Mouse (Mus musculus): Measurements from ENCODE around the gene Clec2d. TPM values are rescaled to one million over a fixed set of nuclear protein-coding genes. Genes with fewer than 3 reads are reported as not detected.
"Not testable (repeated sequence)": the region's sequence is repeated elsewhere in the genome, so short reads cannot be mapped to it uniquely, and the experiment has no call there.

Gene Clec2d
- polyA plus RNA-seq, 1 experiment from 2014 or later = 2.3 TPM

- WGBS (ENCODE audit: insufficient replicate concordance) = 80% methylated on average over 5 of the region's 5 CpGs
- H3K27me3 ChIP-seq (ENCODE audit: insufficient read depth, low read length) = no peaks in the 10 kb centered on the region
- H3K4me2 ChIP-seq (ENCODE audit: low read depth, low read length) = peak overlapping the region; percentile 66; the same call in 1 of the 2 replicates
- ATAC-seq (no peak), DNase-seq (no peak)
- no peak overlapping the region for H3K9ac ChIP-seq (replicated peaks)
- H3K9me3 ChIP-seq (ENCODE audit: low read length) = no peaks in the 10 kb centered on the region
- TF ChIP-seq CTCF (IDR thresholded peaks at IDR 0.05; ENCODE audit: low read depth) = no peak
- no peak for TF ChIP-seq EP300 (IDR thresholded peaks at IDR 0.05; ENCODE audit: low read depth)
- peaks cover 33% of the 10 kb centered on the region for H3K36me3 ChIP-seq (replicated peaks; ENCODE audit: insufficient read depth, low read length)
- peaks cover 11% of the 10 kb centered on the region for H3K4me1 ChIP-seq (ENCODE audit: insufficient read depth)
- H3K27ac ChIP-seq (ENCODE audit: low read depth) = no peak overlapping the region
- H3K4me3 ChIP-seq (ENCODE audit: low read depth, low read length) = peak overlapping the region; percentile 17; the same call in 1 of the 2 replicates
These were observed 4.4 kb downstream of the Clec2d start for GRCm38 (mm10) chr6:129184788-129185187.

GRCm38 (mm10) chr6:129186022-129186421, 5.6 kb downstream of the Clec2d start:
- Histone ChIP-seq H3K27ac (ENCODE audit: low read depth) (no peak overlapping the region), H3K36me3 (replicated peaks; ENCODE audit: insufficient read depth, low read length) (peaks cover 33% of the 10 kb centered on the region), H3K4me1 (ENCODE audit: insufficient read depth) (peaks cover 11% of the 10 kb centered on the region), H3K9ac (replicated peaks) (no peak overlapping the region), H3K4me3 (ENCODE audit: low read depth, low read length) (no peak overlapping the region), H3K9me3 (ENCODE audit: low read length) (no peaks in the 10 kb centered on the region), H3K4me2 (ENCODE audit: low read depth, low read length) (no peak overlapping the region), H3K27me3 (ENCODE audit: insufficient read depth, low read length) (no peaks in the 10 kb centered on the region)
- WGBS (ENCODE audit: insufficient replicate concordance) = 73% methylated on average over 4 of the region's 4 CpGs
- ATAC-seq (no peak), DNase-seq (no peak)
- no peak for TF ChIP-seq EP300 (IDR thresholded peaks at IDR 0.05; ENCODE audit: low read depth)
- no peak for TF ChIP-seq CTCF (IDR thresholded peaks at IDR 0.05; ENCODE audit: low read depth)

GRCm38 (mm10) chr6:129186457-129187199, 6.2 kb downstream of the Clec2d start:
- H3K36me3 ChIP-seq (replicated peaks; ENCODE audit: insufficient read depth, low read length) = peaks cover 33% of the 10 kb centered on the region
- H3K4me2 ChIP-seq (ENCODE audit: low read depth, low read length) = no peak overlapping the region
- H3K4me1 ChIP-seq (ENCODE audit: insufficient read depth) = peaks cover 11% of the 10 kb centered on the region
- H3K9ac ChIP-seq (replicated peaks) = no peak overlapping the region
- H3K27ac ChIP-seq (ENCODE audit: low read depth) = no peak overlapping the region
- DNase-seq = no peak
- no peak overlapping the region for H3K4me3 ChIP-seq (ENCODE audit: low read depth, low read length)
- WGBS (ENCODE audit: insufficient replicate concordance) = 87% methylated on average over 5 of the region's 5 CpGs
- no peaks in the 10 kb centered on the region for H3K27me3 ChIP-seq (ENCODE audit: insufficient read depth, low read length)
- H3K9me3 ChIP-seq (ENCODE audit: low read length) = no peaks in the 10 kb centered on the region
- ATAC-seq = peak; percentile 29; the same call in 1 of the 2 replicates
- TF ChIP-seq CTCF (IDR thresholded peaks at IDR 0.05; ENCODE audit: low read depth) (no peak), EP300 (IDR thresholded peaks at IDR 0.05; ENCODE audit: low read depth) (no peak)

- Histone ChIP-seq H3K4me1 (ENCODE audit: insufficient read depth) (peaks cover 11% of the 10 kb centered on the region), H3K9me3 (ENCODE audit: low read length) (no peaks in the 10 kb centered on the region), H3K27ac (ENCODE audit: low read depth) (no peak overlapping the region), H3K4me3 (ENCODE audit: low read depth, low read length) (no peak overlapping the region), H3K9ac (replicated peaks) (no peak overlapping the region), H3K4me2 (ENCODE audit: low read depth, low read length) (no peak overlapping the region), H3K27me3 (ENCODE audit: insufficient read depth, low read length) (no peaks in the 10 kb centered on the region), H3K36me3 (replicated peaks; ENCODE audit: insufficient read depth, low read length) (peaks cover 33% of the 10 kb centered on the region)
- no peak; the same call in 1 of the 2 replicates for ATAC-seq
- TF ChIP-seq CTCF (IDR thresholded peaks at IDR 0.05; ENCODE audit: low read depth) (no peak), EP300 (IDR thresholded peaks at IDR 0.05; ENCODE audit: low read depth) (no peak)
- DNase-seq = no peak
These were observed 6.8 kb downstream of the Clec2d start for GRCm38 (mm10) chr6:129187200-129187651.

- H3K27ac ChIP-seq (ENCODE audit: low read depth); DNase-seq; H3K9me3 ChIP-seq (ENCODE audit: low read length); H3K4me3 ChIP-seq (ENCODE audit: low read depth, low read length); ATAC-seq; H3K9ac ChIP-seq (replicated peaks); H3K27me3 ChIP-seq (ENCODE audit: insufficient read depth, low read length); H3K4me2 ChIP-seq (ENCODE audit: low read depth, low read length): not testable (repeated sequence)
- 0 out of 2 replicates have a peak, but pooled peaks have one; percentile 19 for TF ChIP-seq EP300 (IDR thresholded peaks at IDR 0.05; ENCODE audit: low read depth)
- Histone ChIP-seq H3K36me3 (replicated peaks; ENCODE audit: insufficient read depth, low read length) (peaks cover 31% of the 10 kb centered on the region), H3K4me1 (ENCODE audit: insufficient read depth) (peaks cover 11% of the 10 kb centered on the region)
- 87% methylated on average over 3 of the region's 3 CpGs for WGBS (ENCODE audit: insufficient replicate concordance)
These were observed 7.4 kb downstream of the Clec2d start for GRCm38 (mm10) chr6:129187816-129188215.

GRCm38 (mm10) chr6:129193431-129193830, 13.0 kb downstream of the Clec2d start:
- Histone ChIP-seq H3K36me3 (replicated peaks; ENCODE audit: insufficient read depth, low read length) (no peaks in the 10 kb centered on the region), H3K27me3 (ENCODE audit: insufficient read depth, low read length) (no peaks in the 10 kb centered on the region), H3K4me3 (ENCODE audit: low read depth, low read length) (no peak overlapping the region), H3K27ac (ENCODE audit: low read depth) (no peak overlapping the region), H3K4me2 (ENCODE audit: low read depth, low read length) (no peak overlapping the region), H3K4me1 (ENCODE audit: insufficient read depth) (no peaks in the 10 kb centered on the region), H3K9ac (replicated peaks) (no peak overlapping the region), H3K9me3 (ENCODE audit: low read length) (no peaks in the 10 kb centered on the region)
- ATAC-seq = no peak
- no peak for TF ChIP-seq CTCF (IDR thresholded peaks at IDR 0.05; ENCODE audit: low read depth)
- TF ChIP-seq EP300 (IDR thresholded peaks at IDR 0.05; ENCODE audit: low read depth) = no peak
- no peak for DNase-seq
- 68% methylated on average over 2 of the region's 2 CpGs for WGBS (ENCODE audit: insufficient replicate concordance)

- H3K27me3 ChIP-seq (ENCODE audit: insufficient read depth, low read length); H3K4me1 ChIP-seq (ENCODE audit: insufficient read depth); H3K9me3 ChIP-seq (ENCODE audit: low read length); H3K4me3 ChIP-seq (ENCODE audit: low read depth, low read length); ATAC-seq; H3K9ac ChIP-seq (replicated peaks); H3K36me3 ChIP-seq (replicated peaks; ENCODE audit: insufficient read depth, low read length); DNase-seq; H3K27ac ChIP-seq (ENCODE audit: low read depth); H3K4me2 ChIP-seq (ENCODE audit: low read depth, low read length): not testable (repeated sequence)
These were observed 19.7 kb downstream of the Clec2d start for GRCm38 (mm10) chr6:129200066-129200465.

All from liver, postnatal 0 days (tissue).